Mouse (Mus musculus): Measurements from ENCODE around the gene Acer1.

The Acer1 gene

DNA sequence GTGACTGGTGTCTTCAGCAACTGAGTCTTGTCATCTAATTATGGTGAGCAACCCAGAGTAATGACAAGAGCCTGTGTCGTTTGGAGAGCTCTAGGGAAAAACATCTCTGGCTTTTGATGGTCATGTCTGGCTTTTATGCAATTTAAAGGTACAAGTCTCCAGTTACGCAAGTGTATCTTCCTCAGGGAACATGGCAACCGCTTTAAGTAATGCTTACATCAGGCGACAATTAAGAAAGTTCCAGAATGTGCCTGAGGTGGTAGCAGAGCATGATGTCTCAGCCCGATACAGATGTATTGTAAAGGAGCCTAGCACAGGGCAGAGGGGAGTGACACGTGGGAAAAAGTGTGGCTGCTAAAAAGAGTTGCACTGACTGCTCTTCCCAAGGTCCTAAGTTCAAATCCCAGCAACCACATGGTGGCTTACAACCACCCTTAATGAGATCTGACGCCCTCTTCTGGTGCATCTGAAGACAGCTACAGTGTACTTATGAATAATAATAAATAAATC lies 7.0 kb upstream of the Acer1 start:
- DNase-seq (ENCODE audit: low spot score) = no peak

DNA sequence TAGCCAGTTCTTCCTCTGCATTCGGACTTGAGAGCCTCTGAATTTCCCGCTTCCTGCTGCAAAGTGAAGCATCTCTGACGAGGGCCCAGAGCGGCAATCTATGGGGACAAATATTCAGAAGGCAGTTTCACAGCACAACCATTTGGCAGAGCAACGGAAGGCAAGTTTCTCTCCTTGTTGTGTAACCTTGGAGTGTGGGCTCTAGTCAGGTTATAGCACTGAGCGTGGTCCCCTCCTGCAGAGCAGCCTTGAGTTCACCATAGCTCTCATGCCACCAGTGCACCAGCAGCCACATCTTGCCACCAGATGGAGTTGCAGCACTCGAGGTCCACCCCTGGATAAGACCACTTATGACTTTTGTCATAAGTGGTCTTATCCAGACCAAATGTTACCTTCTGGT lies 6.5 kb upstream of the Acer1 start:
- no peak for DNase-seq (ENCODE audit: low spot score)

DNA sequence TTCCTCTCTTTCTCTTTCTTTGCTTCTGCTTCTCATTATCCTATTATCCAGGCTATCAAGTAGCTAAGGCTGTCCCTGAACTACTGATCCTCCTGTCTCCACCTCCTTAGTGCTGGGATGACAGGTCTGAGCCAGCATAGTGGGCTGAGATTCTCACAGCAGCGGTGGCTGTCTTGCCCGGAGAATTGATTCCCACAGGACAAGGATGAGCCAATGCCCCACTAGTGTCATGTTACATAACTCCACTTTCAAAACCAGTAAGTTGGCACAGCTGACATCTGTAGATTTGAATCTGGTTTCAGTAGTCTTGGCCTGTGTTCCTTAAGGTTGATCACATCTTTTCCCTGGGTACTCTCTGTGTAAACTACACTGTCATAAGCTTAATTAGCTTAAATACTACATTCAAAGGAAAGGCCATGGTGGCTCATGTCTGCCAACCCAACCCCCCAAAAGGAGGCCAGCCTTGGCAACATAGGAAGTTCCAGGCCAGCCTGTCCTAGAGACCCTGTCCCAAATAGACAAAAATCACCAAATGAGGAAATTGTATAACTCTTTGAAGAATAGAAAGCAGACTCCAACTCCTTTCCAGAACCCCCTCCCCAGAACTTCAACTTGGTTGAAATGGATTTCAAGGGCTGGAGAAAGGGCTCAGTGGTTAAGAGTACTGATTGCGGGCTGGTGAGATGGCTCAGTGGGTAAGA lies 4.3 kb upstream of the Acer1 start:
- DNase-seq (ENCODE audit: low spot score) = peak; percentile 78

DNA sequence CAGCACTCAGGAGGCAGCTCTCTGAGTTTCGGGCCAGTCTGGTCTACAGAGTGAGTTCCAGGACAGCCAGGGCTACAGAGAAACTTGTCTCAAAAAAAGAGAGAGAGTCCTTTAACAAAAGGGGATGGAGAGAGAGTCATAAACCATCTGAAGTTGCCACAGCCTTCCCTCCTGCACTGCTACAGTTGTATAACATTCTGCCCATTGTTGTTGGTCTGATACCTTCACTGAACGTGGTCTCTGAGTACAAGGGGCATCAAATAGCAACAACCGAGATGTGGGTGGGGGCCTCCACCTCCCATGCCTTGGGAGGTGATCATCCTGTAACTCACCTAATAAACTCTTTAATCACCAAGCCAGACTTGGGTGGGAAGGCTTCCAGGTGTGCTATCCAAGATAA lies 3.7 kb upstream of the Acer1 start:
- no peak for DNase-seq (ENCODE audit: low spot score)

DNA sequence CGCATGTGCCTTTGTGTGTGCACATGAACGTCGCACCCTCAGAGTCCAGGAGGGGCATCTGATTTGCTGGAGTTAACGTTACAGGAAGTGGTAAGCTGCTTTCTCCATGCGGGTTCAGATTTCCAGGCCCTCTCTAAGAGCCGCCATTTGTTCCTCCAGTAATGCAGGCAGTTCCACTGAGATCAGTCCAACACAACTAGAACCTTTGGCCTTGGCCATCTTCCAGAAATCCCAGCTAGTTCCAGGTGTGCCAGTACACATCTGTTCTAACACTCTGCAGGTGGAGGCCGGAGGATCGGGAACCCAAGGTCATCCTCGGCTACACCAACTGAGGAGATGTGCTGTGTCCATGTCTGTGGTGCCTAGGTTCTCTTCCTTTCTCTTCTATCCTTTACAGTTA lies 3.0 kb upstream of the Acer1 start:
- DNase-seq (ENCODE audit: low spot score) = no peak

DNA sequence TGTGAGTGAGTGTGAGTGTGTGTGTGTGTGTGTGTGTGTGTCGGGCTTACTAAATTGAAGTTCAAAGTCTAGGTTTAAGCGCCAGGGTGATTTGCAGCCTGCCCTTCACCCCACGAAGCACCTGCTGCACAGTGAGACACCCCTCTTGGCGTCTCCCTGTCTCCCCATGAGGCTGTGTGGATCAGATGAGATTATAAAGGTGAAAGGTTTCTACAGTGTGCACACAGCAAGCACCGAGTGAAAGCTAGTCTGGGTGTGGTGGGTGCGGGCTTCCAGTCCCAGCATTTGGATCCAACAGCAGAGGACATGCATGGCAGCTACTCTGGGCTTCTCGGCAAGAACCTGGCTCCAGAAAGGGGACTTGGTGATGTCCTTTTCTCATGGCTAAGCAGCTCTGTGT lies 877 bp downstream of the Acer1 start:
- no peak for DNase-seq (ENCODE audit: low spot score)

DNA sequence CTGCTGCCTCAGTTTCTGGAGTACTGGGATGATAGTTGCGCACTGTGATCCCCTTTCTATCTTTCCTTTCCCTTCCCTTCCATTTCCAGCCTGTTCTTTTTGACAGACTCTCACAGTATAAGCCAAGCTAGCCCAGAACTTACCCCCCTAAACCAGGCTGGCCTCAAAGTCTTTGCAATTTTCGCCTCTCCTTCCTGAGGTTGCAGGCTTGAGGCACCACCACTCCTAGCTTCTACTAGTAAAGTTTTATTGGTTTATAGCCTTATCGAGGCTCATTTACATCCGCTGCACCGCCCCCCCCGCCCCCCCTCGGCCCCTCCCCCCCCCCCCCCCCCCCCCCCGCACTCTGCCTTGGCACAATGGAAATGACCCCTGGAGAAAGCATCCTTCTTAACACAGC lies 2.4 kb downstream of the Acer1 start:
- no peak for DNase-seq (ENCODE audit: low spot score)

DNA sequence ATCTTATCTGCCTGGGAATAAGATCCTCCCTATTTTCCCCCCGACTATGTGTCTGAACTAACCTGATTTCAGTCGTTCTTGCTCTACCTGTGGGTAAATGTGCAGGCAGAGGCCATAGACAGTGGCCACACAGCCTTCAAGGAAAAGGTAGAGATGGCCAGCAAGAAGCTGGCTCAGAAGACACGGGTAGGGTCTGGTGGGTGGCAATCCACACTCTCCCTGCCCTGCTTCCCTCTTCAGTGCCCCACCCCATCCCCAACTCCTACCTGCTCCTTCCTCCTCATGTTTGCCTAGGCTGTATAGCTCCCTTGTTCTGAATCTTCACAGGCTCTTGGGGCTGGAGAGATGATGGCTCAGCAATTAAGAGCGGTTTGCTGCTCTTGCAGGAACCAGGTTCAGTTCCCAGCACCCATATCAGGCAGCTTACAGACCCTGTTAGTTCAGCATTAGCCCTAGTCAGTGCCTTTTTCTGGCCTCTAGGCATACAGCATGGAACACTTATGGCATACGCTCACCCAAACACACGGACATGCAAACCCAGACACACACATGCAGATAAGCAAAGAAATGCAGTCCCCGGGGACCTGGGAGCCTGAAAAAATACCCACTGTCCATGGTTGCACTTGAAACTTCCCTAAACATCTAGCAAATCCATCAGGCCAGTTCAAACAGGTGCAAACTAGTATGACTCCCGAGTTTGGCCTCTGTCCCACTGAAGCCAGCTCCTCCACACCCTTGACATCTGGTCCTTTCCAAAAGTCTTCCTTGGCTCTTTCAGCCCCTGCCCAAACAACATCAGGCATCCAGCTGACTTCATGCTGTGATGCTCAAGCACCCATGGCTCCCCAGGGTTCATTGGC lies 5.2 kb downstream of the Acer1 start:
- DNase-seq (ENCODE audit: low spot score) = no peak

DNA sequence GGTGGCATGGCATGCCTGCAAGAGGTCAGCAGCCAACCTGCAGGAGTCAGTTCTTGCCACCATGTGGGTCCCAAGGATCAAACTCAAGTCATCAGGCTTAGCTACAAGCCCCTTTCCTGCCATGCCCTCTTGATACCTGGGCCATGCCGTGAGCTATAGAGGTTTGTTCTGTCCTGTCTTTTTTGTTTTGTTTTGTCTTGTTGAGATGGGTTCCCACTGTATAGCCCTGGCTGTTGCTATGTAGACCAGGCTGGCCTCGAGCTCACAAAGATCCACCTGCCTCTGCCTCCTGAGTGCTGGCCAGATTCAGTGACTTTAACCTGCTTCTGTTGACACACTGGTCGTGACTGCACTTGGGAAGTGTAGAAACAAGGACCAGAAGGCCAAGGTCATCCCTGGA lies 6.5 kb downstream of the Acer1 start:
- no peak for DNase-seq (ENCODE audit: low spot score)

DNA sequence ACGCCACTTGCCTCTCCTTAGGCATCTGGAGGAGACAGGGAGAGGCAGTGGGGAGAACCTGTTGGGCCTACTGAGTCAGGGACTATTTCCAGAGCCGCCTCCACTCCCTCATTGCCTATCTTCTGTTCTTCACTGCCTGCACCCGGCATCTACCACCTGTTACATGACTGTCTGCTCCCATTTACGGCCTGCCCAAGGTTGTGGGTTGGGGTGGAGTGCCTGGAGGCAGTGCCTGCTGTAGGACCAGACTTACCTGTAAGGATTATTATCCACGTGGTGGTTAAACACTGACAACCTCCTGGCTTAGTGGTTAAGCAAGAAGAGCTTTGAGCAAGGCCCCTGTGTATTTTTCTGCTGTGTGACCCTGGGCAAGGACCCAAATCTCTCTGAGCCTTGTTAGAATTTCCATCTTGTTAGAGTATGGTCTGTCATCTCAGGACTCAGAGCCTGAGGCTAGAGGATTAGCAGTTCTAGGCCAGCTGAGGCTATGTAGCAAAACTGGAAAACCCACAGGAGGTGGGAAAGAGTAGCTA lies 7.2 kb downstream of the Acer1 start:
- DNase-seq (ENCODE audit: low spot score) = no peak

DNA sequence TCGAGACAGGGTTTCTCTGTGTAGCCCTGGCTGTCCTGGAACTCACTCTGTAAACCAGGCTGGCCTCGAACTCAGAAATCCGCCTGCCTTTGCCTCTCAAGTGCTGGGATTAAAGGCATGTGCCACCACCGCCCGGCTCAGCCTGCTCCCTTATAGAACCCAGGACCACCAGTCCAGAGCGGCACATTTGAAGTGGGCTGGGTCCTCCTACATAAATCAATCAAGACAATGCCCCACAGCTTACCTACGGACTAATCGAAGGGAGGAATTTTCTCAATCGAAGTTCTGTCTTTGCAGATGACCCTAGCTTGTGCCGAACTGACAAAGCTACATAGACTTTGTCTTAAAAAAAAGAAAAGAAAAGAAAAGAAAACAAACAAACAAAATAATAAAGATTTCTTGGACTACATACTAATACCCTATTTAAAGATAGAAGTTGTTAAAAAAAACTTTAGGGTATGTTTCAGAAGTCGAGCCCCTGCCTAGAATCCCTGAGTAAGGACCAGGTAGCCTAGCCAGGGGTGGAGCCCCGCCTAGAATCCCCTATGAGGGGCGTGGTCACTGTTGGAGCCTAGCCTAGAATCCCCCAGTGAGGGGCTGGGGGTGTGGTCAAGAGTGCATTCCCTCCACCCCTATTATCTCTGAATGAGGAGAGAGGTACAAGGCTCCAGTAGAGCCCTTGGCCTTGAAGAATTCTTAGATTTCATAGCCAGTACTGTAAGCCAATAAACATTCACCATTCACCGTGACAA lies 7.8 kb downstream of the Acer1 start:
- no peak for DNase-seq (ENCODE audit: low spot score)

DNA sequence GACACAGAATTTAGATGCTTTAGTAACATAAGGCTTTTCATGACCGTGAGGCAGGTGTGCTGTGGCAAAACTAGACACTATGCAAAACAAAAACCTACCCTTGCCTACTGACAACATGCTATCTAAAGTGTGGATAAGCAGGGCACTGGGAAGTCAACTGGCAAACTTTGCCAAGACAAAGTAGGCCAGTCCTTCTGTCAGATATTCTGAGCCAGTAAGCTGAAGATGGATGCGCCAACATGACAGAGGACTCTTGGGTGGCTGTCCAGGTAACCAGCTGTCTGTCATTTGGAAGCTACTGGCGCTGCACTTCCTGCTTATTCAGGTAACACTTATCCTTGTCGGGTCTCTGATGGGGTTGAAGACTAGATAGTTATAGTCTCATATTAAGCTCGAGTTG lies 11.8 kb downstream of the Acer1 start:
- no peak for DNase-seq (ENCODE audit: low spot score)

DNA sequence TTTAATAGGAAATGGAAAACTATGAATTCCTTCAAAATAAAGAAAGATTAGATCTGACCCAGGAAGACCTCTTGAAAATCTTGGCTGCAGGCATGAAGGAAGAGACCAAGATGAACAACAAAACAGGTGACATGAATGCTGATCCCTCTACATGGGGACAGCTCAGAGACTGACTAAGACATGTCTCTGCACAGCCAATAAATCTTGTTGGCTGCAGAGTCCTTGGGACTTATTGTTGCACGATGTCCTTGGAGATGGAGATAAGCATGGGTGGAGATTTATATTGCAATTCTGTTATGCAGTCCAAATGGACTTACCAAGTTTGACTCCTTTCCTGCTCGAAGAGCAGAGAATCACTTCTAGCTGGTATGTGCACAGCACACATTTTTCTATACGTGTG lies 12.6 kb downstream of the Acer1 start:
- no peak for DNase-seq (ENCODE audit: low spot score)

DNA sequence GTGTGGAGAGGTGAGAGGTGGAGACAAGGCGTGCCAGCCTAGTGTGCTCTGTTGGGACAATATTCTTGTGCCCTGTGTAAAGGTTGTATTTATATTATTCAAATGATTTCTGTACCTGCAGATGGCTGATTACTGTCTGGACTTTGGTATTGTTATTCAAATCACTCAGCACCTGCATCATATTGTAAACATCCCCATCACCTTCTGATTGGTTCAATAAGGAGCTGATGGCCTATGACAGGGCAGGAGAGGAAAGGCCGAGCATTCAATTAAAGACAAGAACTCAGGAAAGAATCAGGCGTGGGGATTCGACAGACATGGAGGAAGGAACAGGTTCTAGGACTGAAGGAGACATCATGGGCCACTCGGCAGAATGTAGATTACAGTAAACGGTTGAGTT lies 18.3 kb downstream of the Acer1 start:
- no peak for DNase-seq (ENCODE audit: low spot score)

DNA sequence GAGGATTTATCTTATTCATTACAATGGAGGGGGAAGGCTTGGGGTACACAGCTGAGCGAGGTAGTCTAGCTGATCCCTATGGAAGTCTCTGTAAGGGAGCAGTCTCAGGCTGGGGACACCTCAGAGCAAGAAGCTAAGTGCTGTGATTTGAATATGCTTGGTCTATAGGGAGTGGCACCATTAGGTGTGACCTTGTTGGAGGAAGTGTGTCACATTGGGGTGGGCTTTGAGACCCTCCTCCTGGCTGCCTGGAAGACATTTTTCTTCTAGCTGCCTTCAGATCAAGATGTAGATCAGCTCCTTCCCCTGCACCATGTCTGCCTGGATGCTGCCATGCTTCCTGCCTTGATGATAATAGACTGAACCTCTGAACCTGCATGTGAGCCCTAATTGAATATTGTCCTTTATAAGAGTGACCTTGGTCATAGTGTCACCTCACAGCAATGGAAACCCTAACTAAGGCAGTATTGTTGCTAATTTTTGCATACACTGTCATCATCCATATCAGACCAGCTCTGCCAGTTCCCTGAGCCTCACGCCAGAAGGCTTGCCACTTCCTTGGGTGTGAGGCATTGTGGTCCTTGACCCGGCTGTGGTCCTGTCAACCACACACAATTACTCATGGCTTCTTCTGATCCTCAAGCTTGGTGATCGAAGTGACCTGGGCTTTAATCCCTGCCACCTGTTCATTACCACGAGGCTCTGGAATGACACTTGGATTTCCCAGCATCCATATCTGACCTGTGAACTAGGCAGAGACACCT lies 19.1 kb downstream of the Acer1 start:
- no peak for DNase-seq (ENCODE audit: low spot score)

DNA sequence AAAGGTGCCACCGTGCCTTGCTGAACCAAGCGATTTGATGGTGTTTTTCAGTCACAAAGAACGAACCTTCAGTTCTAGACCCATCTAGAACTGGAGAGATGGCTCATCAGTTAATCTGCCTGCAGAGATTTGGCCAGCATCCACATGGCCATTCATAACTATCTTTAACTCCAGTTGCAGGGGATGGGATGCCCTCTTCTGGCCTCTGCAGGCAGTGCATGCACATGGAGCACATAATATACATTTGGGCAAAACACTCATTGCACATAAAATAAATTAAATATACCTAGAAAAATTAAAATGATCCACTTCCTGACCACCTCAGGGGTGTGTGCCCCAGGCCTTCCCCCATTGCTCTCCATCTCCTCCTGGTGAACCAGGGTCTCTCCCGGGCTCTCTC lies 20.0 kb downstream of the Acer1 start:
- no peak for DNase-seq (ENCODE audit: low spot score)

DNA sequence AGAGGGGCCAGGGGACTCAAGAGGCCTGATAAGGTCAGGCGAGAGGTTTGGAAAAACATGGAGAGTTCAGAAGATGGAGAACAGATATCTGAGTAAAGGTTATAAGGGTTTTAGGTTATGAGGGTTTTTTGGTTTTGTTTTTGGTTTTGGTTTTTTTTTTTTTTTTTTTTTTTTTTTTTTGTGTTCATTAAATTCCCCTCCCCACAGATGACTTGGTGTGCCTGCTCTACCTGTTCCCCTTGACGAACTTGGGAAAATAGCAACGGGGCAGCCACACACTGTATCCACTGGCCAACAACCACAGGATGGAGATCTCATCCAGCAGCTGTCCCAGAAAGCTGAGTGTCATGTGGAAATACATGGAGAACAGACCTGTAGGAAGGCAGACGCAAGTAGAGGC lies 23.3 kb downstream of the Acer1 start:
- no peak for DNase-seq (ENCODE audit: low spot score)

DNA sequence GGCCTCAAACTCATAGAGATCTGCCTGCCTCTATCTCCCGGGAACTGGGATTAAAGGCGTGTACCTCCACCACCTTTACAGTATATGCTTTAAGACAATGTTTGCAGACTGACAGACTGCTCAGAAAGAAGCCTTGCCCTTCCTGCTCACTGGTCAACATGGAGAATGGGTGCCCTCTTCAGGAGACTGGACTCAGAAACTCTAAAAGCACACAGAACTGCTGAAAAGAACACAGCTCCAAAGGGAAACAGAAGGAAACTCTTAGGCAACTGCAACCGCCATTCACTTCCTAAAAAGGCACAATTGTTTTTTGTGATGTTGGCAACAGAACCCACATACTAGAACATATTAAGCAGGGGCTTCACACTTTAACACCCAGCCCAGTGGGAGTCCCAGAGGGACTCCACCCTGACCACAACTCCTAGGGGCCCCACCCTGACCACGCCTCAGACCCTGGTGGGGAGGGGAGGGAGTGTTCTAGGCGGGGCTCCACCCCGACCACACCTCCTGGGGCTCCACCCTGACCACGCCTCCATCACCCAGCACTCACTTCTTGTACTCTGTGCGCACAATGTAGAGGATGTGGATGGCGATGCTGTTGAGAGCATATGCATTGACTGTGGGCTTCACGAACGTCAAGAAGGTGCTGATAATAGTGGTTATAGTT lies 24.0 kb downstream of the Acer1 start:
- peak; percentile 54 for DNase-seq (ENCODE audit: low spot score)

DNA sequence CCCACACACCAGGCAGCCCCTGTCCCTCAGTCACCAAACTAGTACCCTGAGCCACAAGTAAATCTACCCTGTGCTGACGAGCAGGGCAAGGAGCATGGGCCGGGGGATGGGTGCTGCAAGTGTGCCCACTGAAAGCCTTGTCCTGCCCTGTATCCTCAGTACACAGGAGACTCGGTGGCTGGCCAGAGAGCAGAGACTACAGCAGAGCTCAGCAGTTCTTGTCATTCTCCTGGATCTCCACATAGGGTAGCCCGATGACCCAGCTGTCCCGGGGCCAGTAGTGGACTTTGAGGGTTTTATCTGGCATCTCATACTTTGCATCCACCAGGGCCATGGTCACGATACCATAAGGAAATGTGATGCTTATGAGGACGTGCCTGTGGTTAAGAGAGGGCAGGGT lies 27.1 kb downstream of the Acer1 start:
- DNase-seq (ENCODE audit: low spot score) = no peak

DNA sequence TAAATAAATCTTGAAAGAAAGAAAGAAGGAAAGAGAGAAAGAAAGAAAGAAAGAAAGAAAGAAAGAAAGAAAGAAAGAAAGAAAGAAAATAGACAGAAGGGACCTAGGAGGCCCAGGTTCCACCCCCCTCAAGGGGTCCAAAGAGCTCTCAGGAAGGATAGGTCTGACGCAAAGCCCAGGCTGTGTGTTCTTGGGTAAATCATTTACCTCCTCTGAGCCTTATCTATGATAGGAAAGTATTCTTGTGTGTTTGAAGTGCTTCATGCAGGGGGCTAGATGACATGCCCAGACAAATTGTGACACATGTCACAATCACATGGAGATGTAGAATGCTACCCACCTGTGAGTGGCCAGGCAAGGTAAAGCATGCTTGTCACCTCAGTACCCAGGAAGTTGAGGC lies 29.3 kb downstream of the Acer1 start:
- no peak for DNase-seq (ENCODE audit: low spot score)

DNA sequence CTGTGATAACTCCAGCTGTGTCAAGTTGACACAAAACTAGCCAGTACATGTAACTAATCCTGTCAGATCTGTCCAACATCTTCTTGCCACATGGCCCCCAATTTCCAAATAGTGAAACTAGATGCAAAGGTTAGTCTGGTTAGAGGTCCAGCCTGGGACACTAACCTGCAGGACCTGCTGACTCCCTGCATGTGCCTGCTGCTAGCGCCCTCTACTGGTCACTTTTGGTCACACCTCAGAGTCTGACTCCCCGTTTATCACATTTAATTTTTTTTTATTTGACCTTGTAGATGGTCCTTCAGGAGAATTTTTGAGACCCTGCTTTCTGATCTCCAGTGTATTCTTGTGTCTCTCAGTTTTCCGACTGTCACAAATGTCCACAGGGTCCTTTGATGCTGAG lies 31.0 kb downstream of the Acer1 start:
- DNase-seq (ENCODE audit: low spot score) = peak; percentile 64
